ENCODE assay signal across 28 mouse cellular contexts in genomic region chr3:17800810-17801209, GRCm38 (mm10).
A peak's percentile ranks its signal among the peaks of the same experiment; 100 is the strongest.
DNase-seq lines count a peak whose midpoint lies in the region; ATAC-seq and TF ChIP-seq lines count a peak whose summit lies in the region.
"Had no signal": no experiment of that assay in that cellular context is flagged by ENCODE, and none has a peak within 500 bp of the region (broad histone marks: within the 10 kb centered on the region; RNA-seq: fewer than 3 reads in every experiment).

No protein-coding gene starts in this region.

- no peak for TF ChIP-seq CTCF in forebrain, postnatal 0 days (IDR thresholded peaks at IDR 0.05; ENCODE audit: low read depth)
- TF ChIP-seq CTCF in thymus, adult 2 months (IDR thresholded peaks at IDR 0.05; ENCODE audit: borderline replicate concordance, control insufficient read depth, extremely low read depth, insufficient read depth, low read length, poor library complexity): no peak

- H3K4me3 ChIP-seq in forebrain, embryonic 16.5 days (replicated peaks; ENCODE audit: low read length): no peak overlapping the region
- no peak overlapping the region for H3K4me3 ChIP-seq in forebrain, postnatal 0 days (ENCODE audit: low read depth, low read length)
- no peak overlapping the region for H3K4me3 ChIP-seq in neural tube, embryonic 13.5 days
- peak overlapping the region; percentile 10; the same call in 1 of the 2 replicates for H3K4me3 ChIP-seq in midbrain, embryonic 14.5 days (replicated peaks; ENCODE audit: low read depth, low read length)
- no peak overlapping the region for H3K4me3 ChIP-seq in neural tube, embryonic 15.5 days (replicated peaks)
- no peak overlapping the region for H3K4me3 ChIP-seq in thymus, adult 2 months (ENCODE audit: control insufficient read depth, insufficient read depth, low read length)
- H3K4me3 ChIP-seq: erythroblast, embryonic 14.5 days; limb, embryonic 13.5 days had no signal

- H3K4me2 ChIP-seq in forebrain, embryonic 16.5 days (ENCODE audit: low read length): 0 out of 2 replicates have a peak overlapping the region, but pooled peaks have one; percentile 5
- no peak overlapping the region for H3K4me2 ChIP-seq in forebrain, postnatal 0 days (ENCODE audit: low read depth)
- H3K4me2 ChIP-seq in neural tube, embryonic 13.5 days: peak overlapping the region; percentile 45
- peak overlapping the region; percentile 54 for H3K4me2 ChIP-seq in midbrain, embryonic 14.5 days (ENCODE audit: low read length)
- H3K4me2 ChIP-seq in neural tube, embryonic 15.5 days: peak overlapping the region; percentile 35
- H3K4me2 ChIP-seq: heart, embryonic 11.5 days; limb, embryonic 13.5 days; liver, embryonic 11.5 days had no signal

- 83% methylated on average over 2 of the region's 2 CpGs for WGBS in forebrain, embryonic 16.5 days
- WGBS in forebrain, postnatal 0 days: 69% methylated on average over 2 of the region's 2 CpGs
- 67% methylated on average over 2 of the region's 2 CpGs for WGBS in neural tube, embryonic 13.5 days
- WGBS in midbrain, embryonic 14.5 days: 63% methylated on average over 2 of the region's 2 CpGs
- WGBS in neural tube, embryonic 15.5 days: 53% methylated on average over 2 of the region's 2 CpGs
- 83% methylated on average over 2 of the region's 2 CpGs for WGBS in thymus, adult 2 months

- no peaks in the 10 kb centered on the region for H3K36me3 ChIP-seq in forebrain, embryonic 16.5 days (ENCODE audit: control insufficient read depth, insufficient read depth)
- 0 out of 2 replicates have a peak, but pooled peaks cover 5% of the 10 kb centered on the region for H3K36me3 ChIP-seq in forebrain, postnatal 0 days (ENCODE audit: insufficient read depth)
- 0 out of 2 replicates have a peak, but pooled peaks cover under 1% of the 10 kb centered on the region for H3K36me3 ChIP-seq in neural tube, embryonic 13.5 days
- H3K36me3 ChIP-seq in midbrain, embryonic 14.5 days (ENCODE audit: control insufficient read depth, insufficient read depth, low read length): peaks cover 17% of the 10 kb centered on the region
- no peaks in the 10 kb centered on the region for H3K36me3 ChIP-seq in neural tube, embryonic 15.5 days
- no peaks in the 10 kb centered on the region for H3K36me3 ChIP-seq in thymus, adult 2 months (ENCODE audit: control insufficient read depth, insufficient read depth, low read length)
- H3K36me3 ChIP-seq: limb, embryonic 13.5 days had no signal

- no peak for ATAC-seq in forebrain, embryonic 16.5 days
- ATAC-seq in forebrain, postnatal 0 days: no peak
- no peak for ATAC-seq in neural tube, embryonic 13.5 days (ENCODE audit: low read depth)
- ATAC-seq in midbrain, embryonic 14.5 days (ENCODE audit: low FRiP score, low TSS enrichment): no peak
- no peak for ATAC-seq in neural tube, embryonic 15.5 days (ENCODE audit: low FRiP score)
- ATAC-seq: forebrain, embryonic 14.5 days; inflammation-experienced regulatory T-cells, adult 6 months; liver, postnatal 0 days; Patski had no signal

- no peak overlapping the region for H3K9ac ChIP-seq in forebrain, embryonic 16.5 days (replicated peaks; ENCODE audit: low read depth, low read length)
- H3K9ac ChIP-seq in forebrain, postnatal 0 days: no peak overlapping the region
- H3K9ac ChIP-seq in neural tube, embryonic 13.5 days: peak overlapping the region; percentile 51; the same call in 1 of the 2 replicates
- peak overlapping the region; percentile 52; the same call in 1 of the 2 replicates for H3K9ac ChIP-seq in midbrain, embryonic 14.5 days (replicated peaks; ENCODE audit: low read length)
- H3K9ac ChIP-seq in neural tube, embryonic 15.5 days (replicated peaks): no peak overlapping the region
- H3K9ac ChIP-seq: limb, embryonic 13.5 days; liver, postnatal 0 days had no signal

- H3K9me3 ChIP-seq in forebrain, embryonic 16.5 days (ENCODE audit: control insufficient read depth, low read length): no peaks in the 10 kb centered on the region
- no peaks in the 10 kb centered on the region for H3K9me3 ChIP-seq in forebrain, postnatal 0 days (ENCODE audit: low read length)
- H3K9me3 ChIP-seq in neural tube, embryonic 13.5 days: no peaks in the 10 kb centered on the region
- no peaks in the 10 kb centered on the region for H3K9me3 ChIP-seq in midbrain, embryonic 14.5 days (ENCODE audit: control insufficient read depth, low read length)
- H3K9me3 ChIP-seq in neural tube, embryonic 15.5 days (replicated peaks): no peaks in the 10 kb centered on the region
- H3K9me3 ChIP-seq: limb, embryonic 13.5 days had no signal

- H3K27me3 ChIP-seq in forebrain, embryonic 16.5 days (replicated peaks; ENCODE audit: control insufficient read depth, insufficient read depth, low read length): no peaks in the 10 kb centered on the region
- no peaks in the 10 kb centered on the region for H3K27me3 ChIP-seq in forebrain, postnatal 0 days (ENCODE audit: insufficient read depth, low read length)
- H3K27me3 ChIP-seq in neural tube, embryonic 13.5 days: no peaks in the 10 kb centered on the region
- no peaks in the 10 kb centered on the region for H3K27me3 ChIP-seq in midbrain, embryonic 14.5 days (ENCODE audit: control insufficient read depth, insufficient read depth, low read length)
- H3K27me3 ChIP-seq in neural tube, embryonic 15.5 days (replicated peaks): no peaks in the 10 kb centered on the region
- no peaks in the 10 kb centered on the region for H3K27me3 ChIP-seq in thymus, adult 2 months (ENCODE audit: control insufficient read depth, insufficient read depth, low read length)

- no peak for DNase-seq in forebrain, postnatal 0 days
- no peak for DNase-seq in neural tube, embryonic 10.5 days (ENCODE audit: extremely low spot score, low spot score)
- DNase-seq in midbrain, embryonic 14.5 days: peak; percentile 67
- DNase-seq in natural killer cell, adult 2 months (ENCODE audit: low spot score in 2 of 2): no peak
- DNase-seq in thymus, adult 2 months: no peak
- DNase-seq: adrenal gland, postnatal 25 days; cerebellum, adult 18-20 months; cerebellum, postnatal 10 days; gastrocnemius, postnatal 14 days; heart, postnatal 36 days; kidney, adult 11 months; kidney, postnatal 25 days; liver, postnatal 0 days; lung, postnatal 36 days; right cerebral cortex, postnatal 4 days; thymus, adult 18-20 months; thymus, postnatal 4 days had no signal

- peaks cover 8% of the 10 kb centered on the region for H3K4me1 ChIP-seq in forebrain, embryonic 16.5 days (replicated peaks; ENCODE audit: control insufficient read depth, insufficient read depth, low read length)
- H3K4me1 ChIP-seq in forebrain, postnatal 0 days (ENCODE audit: insufficient read depth): peaks cover 3% of the 10 kb centered on the region; the same call in 1 of the 2 replicates
- H3K4me1 ChIP-seq in neural tube, embryonic 13.5 days (replicated peaks): peaks cover 9% of the 10 kb centered on the region
- H3K4me1 ChIP-seq in midbrain, embryonic 14.5 days (ENCODE audit: control insufficient read depth, insufficient read depth, low read length): peaks cover 10% of the 10 kb centered on the region; the same call in 1 of the 2 replicates
- H3K4me1 ChIP-seq in neural tube, embryonic 15.5 days: peaks cover 3% of the 10 kb centered on the region; the same call in 1 of the 2 replicates
- no peaks in the 10 kb centered on the region for H3K4me1 ChIP-seq in thymus, adult 2 months (replicated peaks; ENCODE audit: control insufficient read depth, insufficient read depth, low read length)
- H3K4me1 ChIP-seq: limb, embryonic 13.5 days had no signal

- no peak for TF ChIP-seq POLR2A in thymus, adult 2 months (IDR thresholded peaks at IDR 0.05; ENCODE audit: control insufficient read depth, extremely low read depth, insufficient read depth, low read length, poor library complexity)

- peak overlapping the region; percentile 39; the same call in 1 of the 2 replicates for H3K27ac ChIP-seq in forebrain, embryonic 16.5 days (ENCODE audit: low read length)
- no peak overlapping the region for H3K27ac ChIP-seq in forebrain, postnatal 0 days (ENCODE audit: low read depth, low read length)
- peak overlapping the region; percentile 72 for H3K27ac ChIP-seq in neural tube, embryonic 13.5 days (replicated peaks)
- peak overlapping the region; percentile 77 for H3K27ac ChIP-seq in midbrain, embryonic 14.5 days (replicated peaks; ENCODE audit: low read depth, low read length)
- H3K27ac ChIP-seq in neural tube, embryonic 15.5 days (replicated peaks): peak overlapping the region; percentile 74
- no peak overlapping the region for H3K27ac ChIP-seq in thymus, adult 2 months (ENCODE audit: control insufficient read depth, insufficient read depth, low read length)
- H3K27ac ChIP-seq: limb, embryonic 13.5 days; stomach, postnatal 0 days had no signal

Comparison
In these comparisons a context has a peak if more than half of its experiments do, and no peak if none do; other contexts are left out.
1. H3K27ac ChIP-seq: peak in forebrain, embryonic 16.5 days (single experiment), neural tube, embryonic 13.5 days (single experiment), midbrain, embryonic 14.5 days (single experiment) and neural tube, embryonic 15.5 days (single experiment); none in forebrain, postnatal 0 days (single experiment) and thymus, adult 2 months (single experiment).
2. H3K9ac ChIP-seq: peak in neural tube, embryonic 13.5 days (single experiment) and midbrain, embryonic 14.5 days (single experiment); none in forebrain, embryonic 16.5 days (single experiment), forebrain, postnatal 0 days (single experiment) and neural tube, embryonic 15.5 days (single experiment).